Mouse (Mus musculus) lung, adult 10 weeks (tissue): ENCODE measurements around the gene Tmem141. TPM values are rescaled to one million over a fixed set of nuclear protein-coding genes. Genes with fewer than 3 reads are reported as not detected.

ENCODE experiments used
- polyA plus RNA-seq: library from polyadenylated mRNA; stranded (reverse); fragments of 350-450 nt; fragmentation: Illumina TruSeq; extraction: RNeasy Lipid Tissue Mini Kit (QIAGEN cat#74804); gene quantifications from one replicate; pipeline ENCODE4 v1.2.3, GENCODE M21; 2014; ENCODE audit warnings: low read depth, low replicate concordance; ENCODE audit not compliant: insufficient read depth

Tmem141 gene
- 21.1 TPM for polyA plus RNA-seq

DNA sequence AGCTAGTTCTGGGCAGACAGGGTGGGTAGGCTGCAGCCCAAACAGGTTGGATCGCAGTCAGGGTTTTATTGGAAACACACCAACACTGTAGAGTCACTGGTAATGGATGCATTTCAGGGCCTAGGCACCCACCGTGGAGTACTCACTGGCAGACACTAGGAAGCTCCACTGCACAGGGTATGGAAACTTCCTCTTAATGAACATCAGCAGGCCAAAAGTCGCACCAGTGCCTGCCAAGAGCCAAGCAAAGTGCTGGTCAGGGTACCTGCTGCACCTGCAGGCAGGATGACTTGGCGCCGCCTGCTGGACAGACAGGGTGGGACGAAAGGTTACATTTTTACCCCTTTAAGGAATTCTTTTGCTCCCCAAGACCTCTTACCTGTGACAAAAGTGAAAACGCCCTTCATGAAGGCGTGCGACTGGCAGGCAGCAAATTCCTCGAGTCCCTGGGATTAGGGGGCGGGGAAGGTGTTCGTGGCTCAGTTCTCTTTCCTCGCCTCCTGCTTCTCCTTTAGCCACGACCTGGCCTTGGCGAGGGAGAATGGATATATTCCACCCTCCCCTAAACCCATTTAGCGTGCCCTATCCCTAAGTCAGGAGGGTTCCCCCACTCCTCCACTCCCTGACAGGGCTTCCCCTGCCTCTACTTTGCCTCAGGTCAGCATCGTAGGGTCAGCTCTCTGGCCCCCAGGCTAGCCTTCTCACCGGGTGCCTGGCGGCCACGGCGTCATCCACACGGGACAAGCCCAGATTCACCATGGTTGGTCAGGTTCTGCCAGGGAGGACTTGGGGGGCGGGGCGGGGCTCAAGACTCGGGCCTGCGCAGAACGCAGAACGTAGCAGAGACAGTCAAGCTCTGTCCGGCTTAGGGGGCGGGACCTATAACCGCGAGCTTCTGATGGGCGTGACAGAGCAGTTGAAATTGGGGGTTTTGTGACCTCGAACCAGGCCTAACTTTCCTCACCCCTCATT lies at the start of gene Tmem141:
Gene Tmem141 (minus strand): TSS at position 777 of the 972 bp plus-strand sequence.

DNA sequence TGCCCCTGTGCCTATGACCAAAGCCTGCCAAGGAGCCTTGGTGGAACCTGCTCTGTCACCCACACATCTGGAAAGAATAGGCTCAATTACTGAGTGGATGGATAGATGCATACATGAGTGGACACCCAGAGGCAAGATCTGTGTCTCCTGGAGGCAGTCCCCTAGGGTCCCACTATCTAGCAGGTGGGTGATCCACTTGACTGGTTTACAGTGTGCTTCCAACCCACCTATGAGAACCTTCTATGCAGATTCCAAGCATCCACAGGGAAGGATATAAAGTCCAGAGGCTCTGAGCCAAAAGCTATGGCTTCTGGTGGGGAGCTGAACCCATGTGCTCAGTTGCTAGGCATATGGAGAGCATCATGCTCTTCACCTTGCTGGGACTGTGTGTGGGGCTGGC lies 35.8 kb upstream of the Tmem141 start, which contains the start of gene Lcn5:
Gene Lcn5 (plus strand): TSS at position 301 of the 400 bp plus-strand sequence.

DNA sequence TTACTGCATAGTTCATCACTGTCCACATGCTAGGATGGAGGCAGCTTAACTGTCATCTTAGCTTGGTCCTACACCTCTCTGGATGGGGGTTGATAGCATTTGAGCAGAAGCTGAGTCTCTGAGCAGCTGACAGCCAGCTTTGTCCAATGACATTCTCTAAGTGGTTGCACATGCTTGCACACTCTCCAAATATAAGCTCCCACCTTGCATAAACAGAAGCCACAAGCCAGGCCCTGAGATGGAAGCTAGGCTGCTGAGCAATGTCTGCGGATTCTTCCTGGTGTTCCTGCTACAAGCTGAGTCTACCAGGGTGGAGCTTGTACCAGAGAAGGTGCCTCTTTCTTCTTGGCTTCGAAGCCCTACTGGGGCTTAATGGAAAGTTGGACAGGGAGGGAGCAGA lies 31.1 kb upstream of the Tmem141 start, which contains the start of gene Lcn8:
Gene Lcn8 (plus strand): TSS at position 219 of the 400 bp plus-strand sequence.

DNA sequence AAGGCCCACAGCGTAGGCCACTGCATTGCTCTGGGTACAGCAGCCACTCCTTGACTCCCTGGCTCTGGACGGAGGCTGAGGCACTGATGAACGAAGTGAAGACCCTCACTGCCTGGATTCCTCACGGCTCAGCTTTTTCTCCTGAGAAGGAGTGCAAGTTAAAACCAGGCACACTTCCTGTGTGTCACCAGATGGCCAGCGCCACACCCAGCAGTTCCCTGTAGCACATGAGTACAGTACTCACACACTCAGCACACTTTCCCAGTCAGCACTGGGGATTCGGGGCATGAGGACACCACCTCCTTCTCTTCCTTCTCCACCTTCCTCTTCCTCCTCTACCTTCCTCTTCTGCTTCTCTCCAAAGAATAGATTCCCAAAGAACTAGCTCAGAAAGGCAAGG lies 6.0 kb upstream of the Tmem141 start, which contains the start of gene Fcna:
Gene Fcna (minus strand): TSS at position 220 of the 400 bp plus-strand sequence.

DNA sequence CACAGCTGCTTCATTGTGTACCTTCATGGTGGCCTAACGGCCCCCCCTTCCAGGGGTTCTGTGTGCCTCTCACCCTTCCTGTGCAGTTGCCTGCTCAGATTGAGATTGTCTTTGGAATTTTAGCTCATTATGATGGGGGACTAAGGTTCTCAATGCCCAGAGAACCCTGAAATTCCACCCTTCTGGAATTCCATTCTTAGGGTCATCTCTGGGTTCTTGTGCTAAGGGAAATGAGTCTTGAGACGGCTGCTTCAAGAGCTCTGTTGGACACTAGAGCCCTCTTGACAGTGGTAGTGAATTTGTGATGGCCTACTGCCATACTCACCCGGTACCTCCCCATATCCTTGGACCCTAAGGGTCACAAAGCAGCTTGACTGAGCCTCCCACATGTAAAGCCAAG lies 4.2 kb downstream of the Tmem141 start, which contains the start of gene Ccdc183:
Gene Ccdc183 (minus strand): TSS at position 101 of the 400 bp plus-strand sequence.

DNA sequence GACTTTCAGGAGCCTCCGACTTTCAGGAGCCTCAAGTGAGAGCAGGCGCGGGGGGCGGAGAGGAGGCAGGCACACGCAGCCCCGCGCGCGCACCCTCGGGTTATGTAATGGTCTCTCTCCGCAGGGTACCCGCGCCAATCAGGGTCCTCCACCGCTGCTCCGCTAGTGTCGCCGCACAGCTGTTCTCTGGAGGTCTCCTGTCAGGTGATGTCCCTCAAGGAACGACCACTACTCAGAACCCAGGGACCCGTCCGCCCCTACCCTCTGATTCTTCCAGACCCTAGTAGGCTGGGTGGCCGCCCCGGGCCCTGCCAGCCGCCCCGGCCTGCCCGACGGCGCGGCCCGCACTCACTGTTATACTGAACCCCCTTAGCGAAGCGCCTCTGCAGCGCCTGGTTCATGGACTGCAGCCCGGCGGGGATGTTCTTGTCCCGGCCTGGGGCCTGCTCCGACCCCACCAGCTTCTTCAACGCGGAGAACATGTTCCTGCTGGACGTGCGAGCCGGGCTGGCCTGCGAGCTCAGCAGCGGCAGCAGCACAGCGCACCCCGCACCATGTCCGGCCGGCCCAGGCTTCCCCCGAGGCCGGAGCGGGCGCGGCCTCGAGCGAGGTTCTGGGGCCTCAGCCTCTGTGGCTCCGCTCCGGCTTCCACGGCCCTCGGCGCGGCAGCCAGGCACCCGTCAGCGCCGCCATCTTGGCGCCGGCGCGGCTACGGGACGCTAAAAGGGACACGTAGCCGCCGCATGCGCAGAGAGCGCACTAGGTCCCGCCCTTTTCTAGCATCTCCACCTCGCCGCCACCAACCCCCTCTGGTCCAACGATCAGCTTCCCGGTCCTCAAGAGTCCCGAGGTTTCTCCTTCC lies 13.8 kb downstream of the Tmem141 start, which contains the start of gene Rabl6:
Gene Rabl6 (minus strand): TSS at position 761 of the 862 bp plus-strand sequence.

DNA sequence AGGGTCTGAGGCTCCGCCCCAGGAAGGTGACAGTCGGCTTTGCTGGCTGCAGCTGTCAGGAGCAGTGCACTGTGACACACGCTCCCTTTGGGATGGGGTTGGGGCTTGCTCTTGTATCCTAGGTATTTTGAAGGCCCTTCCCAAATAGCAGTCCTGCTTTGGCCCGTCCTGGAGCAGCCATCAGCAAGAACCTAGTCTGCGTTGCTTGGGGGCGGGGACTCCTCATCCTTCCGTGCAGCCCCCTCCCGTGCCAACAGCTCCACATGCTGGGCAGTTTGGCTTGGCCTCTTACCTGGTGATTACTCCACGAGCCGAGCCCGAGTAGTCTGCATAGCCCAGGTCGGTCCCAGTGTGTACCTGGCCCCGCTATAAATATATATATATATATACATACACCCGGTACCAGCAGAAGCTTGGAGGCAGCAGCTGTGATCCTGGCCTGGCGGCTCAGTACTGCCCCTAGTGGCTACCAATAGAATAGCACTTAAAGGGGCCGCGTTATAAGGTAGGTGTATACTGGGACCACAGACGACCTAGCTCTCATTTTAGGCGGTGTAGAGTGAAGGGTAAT lies 40.4 kb downstream of the Tmem141 start, which contains the start of gene Ajm1:
Gene Ajm1 (minus strand): TSS at position 464 of the 571 bp plus-strand sequence.

DNA sequence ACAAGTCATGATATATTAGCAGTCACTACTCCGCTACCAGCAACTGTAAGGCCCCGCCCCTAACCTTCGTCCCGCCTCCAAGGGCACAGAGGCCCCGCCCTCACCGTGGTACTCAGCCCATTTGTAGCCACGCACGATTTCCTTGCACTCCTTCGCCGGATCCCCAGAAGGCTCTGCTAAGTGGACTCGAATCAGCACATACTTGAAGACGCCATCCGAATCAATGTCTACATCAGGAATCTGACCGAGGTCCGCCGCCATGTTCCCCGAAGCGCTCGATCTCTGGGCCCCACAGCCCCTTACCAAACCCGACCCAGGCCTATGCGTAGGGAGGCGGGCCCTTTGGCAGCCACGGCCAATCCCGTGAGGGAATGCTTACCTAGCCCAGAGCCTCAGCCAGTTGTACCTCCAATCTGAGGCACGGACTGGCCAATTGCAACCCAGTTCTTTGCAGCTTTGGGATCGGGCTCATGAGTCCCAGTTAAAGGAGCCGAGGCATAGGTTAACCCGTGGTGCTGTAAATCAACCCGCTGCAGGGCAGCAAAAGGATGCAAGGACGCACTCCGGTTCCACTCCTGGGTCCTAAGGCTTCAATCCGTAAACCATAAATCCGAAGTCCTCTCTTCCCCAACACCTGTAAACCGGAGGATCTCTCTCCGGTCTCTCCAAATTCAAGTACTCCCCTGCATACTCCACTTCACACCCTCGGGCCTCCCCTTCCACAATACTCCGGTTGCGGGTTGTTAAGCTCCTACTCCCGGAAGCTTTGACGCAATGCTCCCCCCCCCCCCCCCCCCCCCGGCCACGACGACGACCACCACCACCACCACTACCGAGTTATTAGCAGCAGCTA lies 47.0 kb downstream of the Tmem141 start, which contains the start of the genes Mamdc4 and Phpt1:
Gene Mamdc4 (minus strand): TSS at position 267 of the 853 bp plus-strand sequence.
Gene Phpt1 (minus strand): TSS at position 646 of the 853 bp plus-strand sequence.

Other genes starting within 250 kb of the Tmem141 start
- gene Sapcd2, start 249.7 kb downstream of the Tmem141 start, polyA plus RNA-seq, result 1.0 TPM
- 7.6 TPM for gene Entpd2, start 226.1 kb downstream of the Tmem141 start, polyA plus RNA-seq
- gene Npdc1, start 222.7 kb downstream of the Tmem141 start, polyA plus RNA-seq, result 69.7 TPM
- 1.7 TPM for gene Fut7, start 198.7 kb downstream of the Tmem141 start, polyA plus RNA-seq
- 9.0 TPM for gene Abca2, start 193.3 kb downstream of the Tmem141 start, polyA plus RNA-seq
- gene Clic3, start 165.2 kb downstream of the Tmem141 start, polyA plus RNA-seq, result 364 TPM
- gene Paxx, start 160.9 kb downstream of the Tmem141 start, polyA plus RNA-seq, result 44.5 TPM
- gene Ptgds, start 152.0 kb downstream of the Tmem141 start, polyA plus RNA-seq, result 1.6 TPM
- not detected for gene Lcn12, start 128.1 kb downstream of the Tmem141 start, polyA plus RNA-seq
- gene Fbxw5, start 121.3 kb downstream of the Tmem141 start, polyA plus RNA-seq, result 27.0 TPM
- 0.92 TPM for gene C8g, start 120.3 kb downstream of the Tmem141 start, polyA plus RNA-seq
- 19.5 TPM for gene Traf2, start 75.1 kb downstream of the Tmem141 start, polyA plus RNA-seq
- gene Edf1, start 64.2 kb downstream of the Tmem141 start, polyA plus RNA-seq, result 272 TPM
- gene Mamdc4, start 47.2 kb downstream of the Tmem141 start, polyA plus RNA-seq, result 0.44 TPM
- 64.0 TPM for gene Phpt1, start 46.8 kb downstream of the Tmem141 start, polyA plus RNA-seq
- not detected for gene Ajm1, start 40.2 kb downstream of the Tmem141 start, polyA plus RNA-seq
- 25.9 TPM for gene Rabl6, start 13.5 kb downstream of the Tmem141 start, polyA plus RNA-seq
- gene Ccdc183, start 4.3 kb downstream of the Tmem141 start, polyA plus RNA-seq, result not detected
- gene Fcna, start 6.0 kb upstream of the Tmem141 start, polyA plus RNA-seq, result 23.9 TPM
- not detected for gene Lcn8, start 31.1 kb upstream of the Tmem141 start, polyA plus RNA-seq
- not detected for gene Lcn5, start 35.9 kb upstream of the Tmem141 start, polyA plus RNA-seq
- gene Lcn6, start 54.8 kb upstream of the Tmem141 start, polyA plus RNA-seq, result not detected
- gene Lcn10, start 60.7 kb upstream of the Tmem141 start, polyA plus RNA-seq, result not detected
- not detected for gene Obp2a, start 78.0 kb upstream of the Tmem141 start, polyA plus RNA-seq
- 21.5 TPM for gene Bmyc, start 84.7 kb upstream of the Tmem141 start, polyA plus RNA-seq
- not detected for gene Obp2b, start 115.0 kb upstream of the Tmem141 start, polyA plus RNA-seq
- not detected for gene Lcn3, start 143.6 kb upstream of the Tmem141 start, polyA plus RNA-seq
- gene Lcn11, start 155.0 kb upstream of the Tmem141 start, polyA plus RNA-seq, result not detected
- gene Gm13539, start 160.3 kb upstream of the Tmem141 start, polyA plus RNA-seq, result not detected
- not detected for gene Glt6d1, start 193.8 kb upstream of the Tmem141 start, polyA plus RNA-seq
- not detected for gene Lcn9, start 201.1 kb upstream of the Tmem141 start, polyA plus RNA-seq
- gene Sohlh1, start 225.2 kb upstream of the Tmem141 start, polyA plus RNA-seq, result not detected
- not detected for gene Kcnt1, start 241.7 kb upstream of the Tmem141 start, polyA plus RNA-seq